Mouse (Mus musculus): ENCODE results near the gene Pik3c2b.

- TF ChIP-seq POLR2A (IDR thresholded peaks at IDR 0.05; ENCODE audit: control insufficient read depth, low read depth, low read length) (no peak), CTCF (IDR thresholded peaks at IDR 0.05; ENCODE audit: control insufficient read depth, insufficient read depth, insufficient replicate concordance, low read depth, low read length) (no peak)
These were observed 73.4 kb downstream of the Pik3c2b start for GRCm38 (mm10) chr1:133118844-133119243.
